Mouse (Mus musculus) adipocyte (in vitro differentiated cells): ENCODE measurements at regions not wholly inside any gene's neighbourhood (a gene's known extent, or its start where the extent isn't known, plus 50 kb on each side); places are given as distances from the start of the nearest gene placed in this dataset.

Experiments used
- DNase-seq: peaks from one replicate; pipeline ENCODE4 v3.0.0-alpha.2; 2016; ENCODE audit warnings: low spot score

DNA sequence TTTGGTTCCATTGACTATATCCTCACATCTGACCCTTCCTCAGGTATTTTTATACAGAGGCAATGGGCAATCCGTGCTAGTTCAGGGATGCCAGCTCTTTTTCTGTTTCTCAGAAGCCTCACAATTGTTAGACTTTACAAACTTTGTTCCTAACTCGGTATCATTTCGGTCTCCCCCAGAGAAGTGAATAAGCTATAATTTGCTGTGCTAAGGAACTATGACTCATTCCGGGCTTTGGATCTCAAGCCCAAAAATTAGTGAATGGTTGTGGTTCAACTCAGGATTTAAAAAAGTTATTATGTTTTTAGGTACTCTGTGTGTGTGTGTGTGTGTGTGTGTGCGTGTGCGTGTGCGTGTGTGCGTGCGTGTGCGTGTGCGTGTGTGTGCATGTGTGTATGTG lies 1263.7 kb upstream of the A1bg start:
- no peak for DNase-seq

GRCm38 (mm10) chr15:62183803-62184202 lies 1261.0 kb upstream of the A1bg start:
- no peak for DNase-seq

DNA sequence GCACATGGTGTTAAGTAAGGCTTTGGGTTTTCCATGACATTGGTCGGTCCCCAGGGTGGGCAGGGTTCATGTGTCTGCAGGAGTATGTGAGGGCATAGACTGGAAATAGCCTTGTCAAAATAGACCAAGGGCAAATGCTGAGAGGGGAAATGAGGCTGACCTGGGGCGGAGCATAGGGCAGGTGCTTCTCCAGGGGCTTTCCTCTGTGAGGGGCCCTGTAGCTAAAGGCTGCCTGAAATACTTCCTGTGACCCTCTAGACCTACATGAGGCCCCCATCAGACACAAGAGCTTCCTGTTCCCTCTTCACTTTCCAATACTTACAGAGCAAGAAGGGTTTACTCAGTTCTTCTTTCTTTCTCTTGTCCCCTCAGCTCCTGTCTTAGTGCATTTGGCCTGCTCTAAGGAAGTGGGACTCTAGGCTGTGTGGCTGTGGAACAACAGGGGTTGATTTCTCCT lies 1258.7 kb upstream of the A1bg start:
- DNase-seq: no peak

DNA sequence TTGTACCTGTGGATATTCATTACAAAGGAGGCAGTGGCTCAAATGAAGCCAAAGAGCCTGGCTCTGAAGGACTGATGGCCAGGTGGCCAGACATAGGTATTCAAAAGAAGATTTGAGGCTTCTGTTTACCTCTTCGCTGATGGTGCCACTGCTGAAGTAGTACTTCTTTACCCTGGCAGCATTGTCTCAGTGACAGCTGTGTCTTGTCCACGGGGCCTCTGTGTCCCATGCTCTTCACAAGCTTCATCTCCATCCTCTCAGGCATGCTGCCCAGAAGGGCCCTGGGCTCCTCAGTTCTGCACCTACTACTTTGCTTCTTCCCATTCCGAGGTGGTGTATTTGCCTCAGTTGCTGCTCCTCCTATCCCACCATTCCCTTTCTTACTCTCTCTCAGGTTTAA lies 1257.9 kb upstream of the A1bg start:
- no peak for DNase-seq

DNA sequence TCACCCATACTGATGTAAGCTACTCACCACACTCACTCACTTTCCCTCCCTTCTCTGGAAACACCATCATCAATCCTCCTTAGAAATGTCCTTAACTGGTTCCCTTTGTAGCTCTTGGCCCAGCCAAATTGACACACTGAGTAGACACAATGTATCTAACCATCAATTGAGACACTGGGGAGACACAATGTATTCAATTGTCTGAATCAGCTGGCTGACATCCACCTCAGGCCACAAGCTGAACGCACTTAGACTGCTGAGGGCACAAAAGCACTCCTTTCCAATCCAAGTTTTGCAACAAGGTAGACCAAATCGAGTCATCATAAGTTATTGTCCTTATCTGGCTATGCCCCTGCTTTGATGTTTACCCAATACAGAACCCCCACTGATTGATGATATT lies 1257.0 kb upstream of the A1bg start:
- DNase-seq: no peak

- DNase-seq: no peak
These were observed 1255.8 kb upstream of the A1bg start for GRCm38 (mm10) chr15:62178568-62178967.

- DNase-seq: no peak
These were observed 1255.1 kb upstream of the A1bg start for GRCm38 (mm10) chr15:62177768-62178410.

- no peak for DNase-seq
These were observed 1253.3 kb upstream of the A1bg start for GRCm38 (mm10) chr15:62176076-62176475.

DNA sequence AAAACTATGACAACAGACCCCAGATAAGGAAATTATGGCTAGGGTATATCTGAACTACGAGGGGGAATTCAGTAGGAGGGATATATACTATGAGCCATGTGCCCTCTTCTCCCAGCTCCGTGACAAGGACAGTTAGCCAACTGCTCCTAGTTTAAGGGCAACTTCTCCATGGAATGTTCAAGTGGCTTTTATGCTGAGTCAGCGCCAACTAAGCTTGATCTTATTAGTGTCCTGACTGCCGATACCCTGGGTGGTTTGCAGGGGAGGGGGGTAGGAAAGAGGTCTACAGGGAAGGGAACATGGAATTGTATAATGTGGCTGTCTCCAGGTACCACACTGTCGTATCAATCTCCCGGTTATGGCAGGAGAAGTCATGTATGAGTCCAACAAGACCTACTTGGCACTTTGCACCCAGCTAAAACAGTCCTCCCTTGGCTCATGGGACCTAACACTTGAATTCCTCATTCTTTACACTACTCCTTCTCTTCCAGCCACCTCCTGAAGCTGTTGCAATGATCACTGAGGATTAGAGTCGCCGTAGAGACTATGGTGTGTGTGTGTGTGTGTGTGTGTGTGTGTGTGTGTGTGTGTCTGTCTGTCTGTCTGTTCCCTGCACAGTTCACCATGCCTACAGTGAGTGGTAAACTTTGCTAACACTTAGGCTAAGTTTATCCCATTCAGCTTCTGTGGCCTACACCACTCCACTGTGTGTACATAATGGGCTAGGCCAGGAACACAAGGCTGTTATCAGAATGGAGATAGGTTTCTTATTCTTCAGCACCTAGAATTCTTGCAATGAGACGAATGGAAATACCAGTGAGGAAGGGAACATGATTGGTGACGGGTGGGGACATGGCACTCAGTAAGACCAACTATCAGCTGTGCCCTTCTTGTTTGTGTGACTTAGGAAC lies 1251.1 kb upstream of the A1bg start:
- peak; percentile 50 for DNase-seq

- no peak for DNase-seq
These were observed 1248.8 kb upstream of the A1bg start for GRCm38 (mm10) chr15:62171632-62172031.

GRCm38 (mm10) chr15:62171167-62171566 lies 1248.4 kb upstream of the A1bg start:
- DNase-seq: no peak

- DNase-seq: no peak
These were observed 1247.5 kb upstream of the A1bg start for GRCm38 (mm10) chr15:62170337-62170736.

- DNase-seq: no peak
These were observed 1246.8 kb upstream of the A1bg start for GRCm38 (mm10) chr15:62169591-62170019.

GRCm38 (mm10) chr15:62168958-62169590 lies 1246.3 kb upstream of the A1bg start:
- no peak for DNase-seq

DNA sequence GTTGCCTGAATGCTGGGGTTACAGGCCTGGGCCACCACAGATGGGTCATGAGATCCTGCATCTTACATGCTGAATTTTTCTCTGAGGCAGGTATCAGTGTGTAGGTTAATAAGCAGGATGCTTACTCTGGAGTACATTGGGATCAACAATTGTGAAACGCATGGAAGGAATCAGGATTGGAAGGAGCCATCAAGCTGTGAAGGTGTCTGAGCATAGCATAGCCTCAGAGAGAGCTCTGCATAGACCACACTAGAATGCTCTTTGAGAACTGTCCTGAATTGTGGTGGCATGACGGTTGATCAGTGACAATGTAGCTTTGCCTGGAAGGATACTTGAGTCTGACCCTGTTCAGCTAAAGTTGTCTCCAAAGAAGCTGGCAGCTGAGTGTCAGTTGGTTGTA lies 1245.7 kb upstream of the A1bg start:
- DNase-seq: no peak

- DNase-seq: no peak
These were observed 1244.0 kb upstream of the A1bg start for GRCm38 (mm10) chr15:62166786-62167185.

DNA sequence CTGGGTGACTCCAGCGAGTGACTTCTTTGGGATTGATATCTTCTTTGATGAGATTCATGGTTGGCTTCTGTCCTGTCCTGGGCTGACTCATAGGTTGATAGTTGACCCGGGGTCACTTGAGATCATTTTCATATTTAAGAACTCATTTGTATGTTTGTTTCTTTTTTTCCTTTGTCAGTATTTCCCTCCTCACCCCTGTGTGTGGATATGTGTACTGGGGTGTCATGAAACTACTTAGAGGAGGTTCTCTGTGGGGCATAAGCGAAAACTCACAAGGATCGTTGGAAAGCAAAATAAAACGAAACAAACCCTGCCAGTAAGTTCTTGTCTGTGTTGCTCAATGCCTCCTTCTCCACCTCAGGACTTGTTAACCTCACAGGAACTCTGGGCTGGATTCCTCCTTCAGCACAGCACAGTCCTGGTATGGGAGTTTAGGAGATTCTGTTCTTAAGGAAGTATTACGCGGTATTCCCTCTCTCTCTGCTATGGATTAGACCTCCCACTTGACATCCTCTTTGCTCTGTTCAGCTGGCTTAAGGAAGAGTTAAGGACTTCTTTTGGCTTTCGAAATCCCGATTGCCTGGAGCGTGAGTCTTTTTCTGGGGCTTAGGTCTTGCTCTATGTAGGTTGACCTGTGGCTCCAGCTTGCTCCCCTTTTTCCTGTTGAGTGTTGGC lies 1243.2 kb upstream of the A1bg start:
- DNase-seq: peak; percentile 86

DNA sequence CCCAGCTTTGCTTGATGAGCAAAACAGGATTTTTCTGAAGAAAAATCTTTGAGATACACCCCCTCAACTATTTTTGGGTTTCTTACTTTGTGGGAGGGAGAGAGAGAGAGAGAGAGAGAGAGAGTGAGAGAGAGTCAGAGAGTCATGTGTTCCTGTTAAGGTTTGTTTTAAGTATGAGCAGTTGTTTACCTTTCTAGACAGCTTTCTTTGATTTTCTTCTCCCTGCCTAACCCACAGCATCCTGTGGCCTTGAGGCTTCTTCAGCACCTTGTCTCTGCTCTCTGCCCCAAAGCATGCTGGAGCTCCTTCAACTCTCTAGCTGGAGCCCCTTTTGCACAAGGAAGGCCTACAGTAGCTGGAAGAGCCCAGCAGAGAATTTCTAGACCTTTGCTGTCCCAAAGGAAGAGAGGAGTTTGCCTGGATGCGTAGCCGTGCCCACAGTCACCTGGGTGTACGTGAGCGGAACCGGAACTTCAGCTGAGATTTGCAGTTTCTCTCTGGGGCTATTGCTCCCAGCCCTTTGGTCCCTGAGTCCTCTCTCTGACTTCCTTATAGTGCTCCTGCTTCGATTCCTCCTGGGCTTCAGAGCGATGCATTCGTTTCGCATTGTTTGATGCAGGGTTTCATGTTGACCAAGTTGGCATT lies 1242.1 kb upstream of the A1bg start:
- no peak for DNase-seq

GRCm38 (mm10) chr15:62163203-62163602 lies 1240.4 kb upstream of the A1bg start:
- no peak for DNase-seq

DNA sequence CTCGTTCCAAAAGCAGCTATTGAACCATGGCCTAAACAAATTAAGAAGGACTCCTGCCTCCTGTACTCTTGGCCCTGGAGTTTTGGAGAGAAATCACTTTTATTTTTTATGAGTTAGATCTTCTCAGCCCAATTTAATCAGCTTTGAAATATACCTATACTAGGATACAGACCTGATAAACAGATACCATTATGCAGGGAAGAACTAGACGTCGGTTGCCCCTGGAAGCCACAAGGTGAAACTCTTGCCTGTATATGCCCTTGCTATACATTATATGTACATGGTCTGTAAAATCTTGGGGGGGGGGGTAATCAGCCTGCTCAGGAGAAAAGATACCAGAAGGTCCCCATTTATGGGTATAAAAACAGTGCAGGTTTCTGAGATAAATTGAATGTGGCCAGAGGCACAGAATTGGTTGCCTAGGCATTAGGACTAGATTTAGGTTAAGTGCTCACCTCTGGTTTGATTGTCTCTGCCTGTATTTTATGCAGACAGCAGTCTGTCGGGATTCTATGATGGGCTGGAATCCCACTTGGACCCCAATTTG lies 1239.9 kb upstream of the A1bg start:
- DNase-seq: no peak

GRCm38 (mm10) chr15:62161975-62162647 lies 1239.3 kb upstream of the A1bg start:
- DNase-seq: peak; percentile 48
